Mouse (Mus musculus) kidney, adult 2 months (tissue): ENCODE measurements around the gene Myoz2. TPM values are rescaled to one million over a fixed set of nuclear protein-coding genes. Genes with fewer than 3 reads are reported as not detected.

Source experiments
- DNase-seq: peaks from one replicate; pipeline ENCODE4 v3.0.0; 2021
- H3K27ac ChIP-seq: fragments of 200-500 bp; 2 replicates; pipeline ENCODE4 v1.5.1; 2012; ENCODE audit warnings: low read depth, low read length, control low read depth, inconsistent platforms; ENCODE audit not compliant: insufficient read depth
- H3K27me3 ChIP-seq: fragments of 200-500 bp; replicated peaks from 2 replicates; pipeline ENCODE4 v1.6.1; 2012; ENCODE audit warnings: mild to moderate bottlenecking, moderate library complexity, low read length, inconsistent platforms; ENCODE audit not compliant: control insufficient read depth, insufficient read depth
- H3K36me3 ChIP-seq: fragments of 200-500 bp; 2 replicates; pipeline ENCODE4 v1.6.1; 2012; ENCODE audit warnings: mild to moderate bottlenecking, moderate library complexity, low read length, inconsistent platforms; ENCODE audit not compliant: control insufficient read depth, insufficient read depth
- H3K4me1 ChIP-seq: fragments of 200-500 bp; 2 replicates; pipeline ENCODE4 v1.6.1; 2011; ENCODE audit warnings: low read length; ENCODE audit not compliant: control insufficient read depth, insufficient read depth
- H3K4me3 ChIP-seq: fragments of 200-500 bp; 2 replicates; pipeline ENCODE4 v1.5.1; 2011; ENCODE audit warnings: mild to moderate bottlenecking, low read depth, low read length, control low read depth; ENCODE audit not compliant: insufficient read depth
- CTCF ChIP-seq: fragments of 200-500 bp; conservative IDR thresholded peaks from 2 replicates; pipeline ENCODE4 v1.5.1; 2011; ENCODE audit warnings: low read depth, mild to moderate bottlenecking, control low read depth, low read length, moderate library complexity, mixed read lengths; ENCODE audit not compliant: insufficient read depth, insufficient read length
- POLR2A ChIP-seq: fragments of 200-500 bp; IDR thresholded peaks from one replicate; pipeline ENCODE4 v1.6.1; 2011; ENCODE audit warnings: low read depth, low read length, control low read depth
- WGBS: fragments of 180-500 bp; shearing (Covaris S2); methylation state at CpG from one replicate; pipeline ENCODE4 v1.1.7; 2018; 5-methylcytosine and 5-hydroxymethylcytosine counted together
- polyA plus RNA-seq: library from polyadenylated mRNA; depleted of rRNA; stranded (reverse); fragments of >200 nt; gene quantifications from 2 replicates; pipeline ENCODE4 v1.2.3, GENCODE M21; 2012

Myoz2 gene
- polyA plus RNA-seq, 1 experiment: 3.8 TPM

DNA sequence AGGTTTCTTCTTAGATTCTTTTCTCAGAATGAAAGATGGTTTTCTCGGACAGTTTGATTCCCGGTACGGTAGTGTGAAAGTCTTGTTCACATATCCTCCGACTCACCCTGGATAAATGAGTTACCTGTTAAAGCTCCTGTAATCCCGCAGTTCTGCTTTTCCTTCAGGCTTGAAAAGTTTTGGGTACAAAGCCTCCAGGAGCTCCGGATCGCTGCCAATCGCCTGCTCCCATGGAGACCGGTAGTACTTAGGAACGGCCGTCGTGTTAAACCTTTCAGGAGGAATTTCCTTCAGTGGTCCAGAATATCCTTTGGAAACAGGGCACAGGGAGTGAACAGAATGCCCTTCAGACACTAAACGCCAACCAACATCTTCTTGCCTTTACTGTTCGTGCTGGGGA is 21.3 kb downstream of the Myoz2 start:
- Histone ChIP-seq H3K27me3 (no peaks in the 10 kb centered on the region), H3K27ac (no peak overlapping the region), H3K4me3 (no peak overlapping the region), H3K36me3 (no peaks in the 10 kb centered on the region), H3K4me1 (no peaks in the 10 kb centered on the region)
- TF ChIP-seq POLR2A (no peak), CTCF (no peak)
- 62% methylated on average over 14 of the region's 14 CpGs for WGBS
- DNase-seq: peak; percentile 79

- TF ChIP-seq CTCF (no peak), POLR2A (no peak)
- Histone ChIP-seq H3K36me3 (no peaks in the 10 kb centered on the region), H3K4me3 (no peak overlapping the region), H3K27me3 (no peaks in the 10 kb centered on the region), H3K4me1 (no peaks in the 10 kb centered on the region), H3K27ac (no peak overlapping the region)
- DNase-seq: no peak
- WGBS: 37% methylated on average over 6 of the region's 6 CpGs
These were observed 25.4 kb downstream of the Myoz2 start for GRCm38 (mm10) chr3:123009417-123009816.

- TF ChIP-seq POLR2A: no peak
- no peak for TF ChIP-seq CTCF
- H3K4me1 ChIP-seq: no peaks in the 10 kb centered on the region
- no peak overlapping the region for H3K27ac ChIP-seq
- no peak overlapping the region for H3K4me3 ChIP-seq
- WGBS: 72% methylated on average over 10 of the region's 10 CpGs
- H3K36me3 ChIP-seq: no peaks in the 10 kb centered on the region
- no peaks in the 10 kb centered on the region for H3K27me3 ChIP-seq
- no peak for DNase-seq
These were observed 27.4 kb downstream of the Myoz2 start for GRCm38 (mm10) chr3:123007386-123007785.

- TF ChIP-seq POLR2A: no peak
- TF ChIP-seq CTCF: no peak
- 29% methylated on average over 3 of the region's 3 CpGs for WGBS
- peaks cover 4% of the 10 kb centered on the region; the same call in 1 of the 2 replicates for H3K4me1 ChIP-seq
These were observed 33.8 kb downstream of the Myoz2 start for GRCm38 (mm10) chr3:123001053-123001452.

DNA sequence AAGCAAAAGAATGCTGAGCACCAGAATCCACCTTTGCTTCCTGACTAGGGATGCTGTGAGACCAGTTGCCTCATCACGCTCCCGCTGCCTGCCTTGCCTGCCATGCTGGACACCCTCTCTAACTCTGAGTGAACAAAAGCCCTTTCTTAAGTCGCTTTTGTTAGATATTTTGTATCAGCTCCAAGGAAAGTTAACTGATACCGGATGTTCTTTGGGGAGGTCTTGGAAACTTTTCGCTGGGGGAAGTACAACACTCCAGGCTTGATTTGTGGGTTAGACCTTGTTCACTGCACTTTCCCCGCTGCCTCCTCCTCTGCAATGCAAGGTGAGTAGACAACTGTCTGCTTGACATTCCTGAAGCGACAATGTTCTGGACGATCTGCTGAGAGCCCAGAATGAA is 36.3 kb downstream of the Myoz2 start:
- 60% methylated on average over 8 of the region's 8 CpGs for WGBS
- no peak for TF ChIP-seq CTCF
- TF ChIP-seq POLR2A: no peak
- Histone ChIP-seq H3K4me1 (peaks cover 4% of the 10 kb centered on the region; the same call in 1 of the 2 replicates), H3K27me3 (no peaks in the 10 kb centered on the region), H3K27ac (no peak overlapping the region), H3K36me3 (no peaks in the 10 kb centered on the region), H3K4me3 (no peak overlapping the region)
- no peak for DNase-seq

More at GRCm38 (mm10) chr3:123001053-123001452, 33.8 kb downstream of the Myoz2 start:
- no peaks in the 10 kb centered on the region for H3K27me3 ChIP-seq
- H3K4me3 ChIP-seq: no peak overlapping the region
- peak overlapping the region; percentile 9; the same call in 1 of the 2 replicates for H3K27ac ChIP-seq
- H3K36me3 ChIP-seq: no peaks in the 10 kb centered on the region
- DNase-seq: peak; percentile 52

GRCm38 (mm10) chr3:122996968-122997367 is 37.8 kb downstream of the Myoz2 start:
- 0 out of 2 replicates have a peak overlapping the region, but pooled peaks have one; percentile 31 for H3K27ac ChIP-seq
- 17% methylated on average over 1 of the region's 1 CpGs for WGBS

GRCm38 (mm10) chr3:122986906-122987305 is 47.9 kb downstream of the Myoz2 start:
- H3K27ac ChIP-seq: peak overlapping the region; percentile 78
- peaks cover 15% of the 10 kb centered on the region; the same call in 1 of the 2 replicates for H3K4me1 ChIP-seq

More at GRCm38 (mm10) chr3:122996968-122997367, 37.8 kb downstream of the Myoz2 start:
- no peak overlapping the region for H3K4me3 ChIP-seq
- DNase-seq: peak; percentile 48
- peaks cover 4% of the 10 kb centered on the region; the same call in 1 of the 2 replicates for H3K4me1 ChIP-seq
- TF ChIP-seq POLR2A (no peak), CTCF (no peak)
- H3K27me3 ChIP-seq: no peaks in the 10 kb centered on the region
- H3K36me3 ChIP-seq: no peaks in the 10 kb centered on the region

More at GRCm38 (mm10) chr3:122986906-122987305, 47.9 kb downstream of the Myoz2 start:
- no peak for DNase-seq
- H3K4me3 ChIP-seq: no peak overlapping the region
- no peaks in the 10 kb centered on the region for H3K36me3 ChIP-seq
- H3K27me3 ChIP-seq: no peaks in the 10 kb centered on the region
- WGBS: 86% methylated on average over 11 of the region's 11 CpGs
- TF ChIP-seq CTCF (no peak), POLR2A (no peak)
